Mouse (Mus musculus) midbrain, embryonic 15.5 days (tissue): ENCODE data around the gene Gm21983. TPM values are rescaled to one million over a fixed set of nuclear protein-coding genes. Genes with fewer than 3 reads are reported as not detected.

ENCODE experiments used
- ATAC-seq: fragments of 200-750 bp; cut with Nextera tagmentation; replicated peaks from 2 replicates; pipeline ENCODE4 v1.8.0; 2017; ENCODE audit warnings: moderate TSS enrichment
- H3K27ac ChIP-seq: fragments of 300-500 bp; sonication (generic); 2 replicates; pipeline ENCODE4 v1.5.1; 2015; ENCODE audit warnings: mild to moderate bottlenecking, inconsistent platforms
- H3K27me3 ChIP-seq: fragments of 300-500 bp; sonication (generic); replicated peaks from 2 replicates; pipeline ENCODE4 v1.6.1; 2015; ENCODE audit warnings: inconsistent platforms
- H3K36me3 ChIP-seq: fragments of 300-500 bp; sonication (generic); replicated peaks from 2 replicates; pipeline ENCODE4 v1.6.1; 2015; ENCODE audit warnings: inconsistent platforms
- H3K4me1 ChIP-seq: fragments of 300-500 bp; sonication (generic); 2 replicates; pipeline ENCODE4 v1.6.1; 2015; ENCODE audit warnings: inconsistent platforms
- H3K4me2 ChIP-seq: fragments of 300-500 bp; sonication (generic); 2 replicates; pipeline ENCODE4 v1.6.1; 2015; ENCODE audit warnings: inconsistent platforms, mild to moderate bottlenecking, moderate library complexity
- H3K4me3 ChIP-seq: fragments of 300-500 bp; sonication (generic); 2 replicates; pipeline ENCODE4 v1.5.1; 2015; ENCODE audit warnings: mild to moderate bottlenecking, inconsistent platforms
- H3K9ac ChIP-seq: fragments of 300-500 bp; sonication (generic); 2 replicates; pipeline ENCODE4 v1.6.1; 2015; ENCODE audit warnings: mild to moderate bottlenecking, inconsistent platforms
- H3K9me3 ChIP-seq: fragments of 300-500 bp; sonication (generic); 2 replicates; pipeline ENCODE4 v1.6.1; 2016; ENCODE audit warnings: inconsistent platforms
- WGBS: fragments of 180-500 bp; shearing (Covaris S2); methylation state at CpG from one replicate; pipeline ENCODE4 v1.1.7; 2015; ENCODE audit warnings: mixed read lengths; 5-methylcytosine and 5-hydroxymethylcytosine counted together
- polyA plus RNA-seq: library from polyadenylated mRNA; unstranded; fragments of >200 nt; fragmentation: Nextera tagmentation; extraction: Ambion mirVana; gene quantifications from 2 replicates; pipeline ENCODE4 v1.2.1, GENCODE M21; 2015

Gene Gm21983
- polyA plus RNA-seq, 1 experiment from 2014 or later, result 0.62 TPM

- WGBS, result 37% methylated on average over 5 of the region's 5 CpGs
- peaks cover 20% of the 10 kb centered on the region for H3K4me1 ChIP-seq
- no peak for ATAC-seq
- H3K27ac ChIP-seq, result peak overlapping the region; percentile 79; the same call in 1 of the 2 replicates
- no peak overlapping the region for H3K9ac ChIP-seq
- H3K27me3 ChIP-seq, result no peaks in the 10 kb centered on the region
- H3K36me3 ChIP-seq, result peaks cover 8% of the 10 kb centered on the region; the same call in 1 of the 2 replicates
- no peaks in the 10 kb centered on the region for H3K9me3 ChIP-seq
- no peak overlapping the region for H3K4me3 ChIP-seq
- peak overlapping the region; percentile 52; the same call in 1 of the 2 replicates for H3K4me2 ChIP-seq
These were observed 850 bp downstream of the Gm21983 start for GRCm38 (mm10) chr7:27180036-27180435.

DNA sequence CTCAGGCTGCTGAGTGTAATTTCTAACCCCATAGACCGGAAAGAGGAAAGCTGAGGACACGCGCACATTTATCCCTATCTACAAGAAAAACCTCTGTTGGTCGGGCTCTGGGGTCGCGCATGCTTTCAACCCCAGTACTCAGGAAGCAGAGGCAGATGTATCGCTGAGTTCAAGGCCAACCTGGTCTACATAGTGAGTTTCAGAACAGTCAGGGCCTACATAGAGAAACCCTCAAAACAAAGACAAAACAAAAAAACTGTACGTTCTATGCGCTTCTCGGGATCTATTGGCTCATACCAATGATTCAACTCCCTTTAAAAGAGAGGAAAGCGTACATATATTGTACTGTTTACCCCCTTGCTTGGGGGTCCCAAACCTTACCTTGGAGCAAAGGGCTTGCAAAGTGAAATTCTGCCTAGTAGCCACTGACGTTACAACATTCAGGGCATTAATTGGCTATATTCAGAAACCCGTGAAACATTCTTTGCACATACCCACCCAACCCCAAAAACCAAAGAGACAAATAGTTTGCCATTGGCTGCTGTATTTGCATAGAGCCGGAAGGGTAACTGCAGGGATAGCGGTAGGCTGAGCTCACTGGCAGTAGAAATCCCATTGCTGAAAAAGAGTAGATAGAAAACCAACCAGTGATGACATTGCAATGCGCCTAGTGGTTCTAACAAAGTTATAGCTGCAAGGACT, 1.5 kb downstream of the Gm21983 start:
- peak overlapping the region; percentile 52 for H3K4me2 ChIP-seq
- no peaks in the 10 kb centered on the region for H3K27me3 ChIP-seq
- 46% methylated on average over 16 of the region's 16 CpGs for WGBS
- ATAC-seq, result peak; percentile 15
- H3K9me3 ChIP-seq, result no peaks in the 10 kb centered on the region
- peaks cover 3% of the 10 kb centered on the region; the same call in 1 of the 2 replicates for H3K36me3 ChIP-seq
- H3K4me1 ChIP-seq, result peaks cover 20% of the 10 kb centered on the region
- peak overlapping the region; percentile 36 for H3K9ac ChIP-seq
- H3K4me3 ChIP-seq, result peak overlapping the region; percentile 71
- H3K27ac ChIP-seq, result peak overlapping the region; percentile 79

DNA sequence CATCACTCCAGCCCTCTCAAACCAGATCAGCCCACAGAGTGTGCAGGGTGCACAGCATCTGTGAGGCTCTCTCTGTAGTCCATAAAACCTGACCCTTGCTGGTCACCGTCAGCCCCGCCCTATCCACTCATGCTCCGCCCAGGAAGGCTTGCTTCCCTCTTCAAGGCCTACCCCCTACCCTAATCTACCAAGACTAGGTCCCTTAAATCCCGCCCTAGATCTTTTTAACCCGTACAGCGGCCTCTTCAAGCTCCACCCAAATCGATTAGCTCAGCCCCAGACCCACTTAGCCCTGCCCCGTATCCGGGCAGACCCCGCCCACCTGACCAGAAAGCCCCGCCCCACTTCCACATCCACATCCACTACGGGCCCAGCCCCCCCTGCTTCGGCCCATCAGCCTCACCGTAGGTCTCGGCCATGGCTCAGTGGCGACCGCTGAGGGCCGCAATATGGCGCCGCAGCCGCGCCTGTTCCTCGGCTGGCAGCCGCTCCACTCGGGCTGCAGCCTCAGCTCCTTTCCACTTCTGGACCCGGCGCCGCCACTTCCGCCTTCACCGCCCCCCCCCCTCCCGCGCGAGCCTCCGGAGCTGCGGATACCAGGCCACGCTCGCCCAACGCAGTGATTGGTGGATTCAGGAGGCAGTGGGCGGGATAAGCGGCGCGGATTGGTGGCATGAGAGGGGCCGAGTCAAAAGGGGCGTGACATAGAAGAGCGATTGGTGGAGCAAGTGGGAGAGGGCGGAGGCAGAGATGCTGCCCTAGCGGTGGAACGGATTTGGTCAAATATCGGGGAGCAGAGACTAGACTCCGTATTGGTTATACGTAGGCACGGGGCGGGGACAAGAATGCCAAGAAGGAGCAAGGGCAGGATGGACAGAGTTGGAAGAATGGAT, 2.3 kb downstream of the Gm21983 start, which contains the start of gene Rab4b:
Gene Rab4b, minus strand, starts transcription at position 573 of the 893 bp plus-strand sequence.
- H3K4me2 ChIP-seq, result peak within 1 kb of the TSS; percentile 52
- under 1% methylated on average over 53 of the region's 53 CpGs for WGBS

GRCm38 (mm10) chr7:27177942-27178323, 3.0 kb downstream of the Gm21983 start:
- Histone ChIP-seq H3K4me1 (peaks cover 20% of the 10 kb centered on the region), H3K9ac (peak overlapping the region; percentile 47), H3K36me3 (peaks cover 4% of the 10 kb centered on the region; the same call in 1 of the 2 replicates), H3K4me2 (peak overlapping the region; percentile 52), H3K27me3 (no peaks in the 10 kb centered on the region), H3K4me3 (peak overlapping the region; percentile 71), H3K9me3 (no peaks in the 10 kb centered on the region), H3K27ac (peak overlapping the region; percentile 91)
- 19% methylated on average over 4 of the region's 4 CpGs for WGBS
- ATAC-seq, result peak; percentile 19

More for the DNA sequence above, 2.3 kb downstream of the Gm21983 start, which contains the start of gene Rab4b:
- peaks cover 2% of the 10 kb centered on the region; the same call in 1 of the 2 replicates for H3K36me3 ChIP-seq
- peak within 1 kb of the TSS; percentile 47 for H3K9ac ChIP-seq
- no peaks in the 10 kb centered on the region for H3K27me3 ChIP-seq
- H3K4me1 ChIP-seq, result peaks cover 20% of the 10 kb centered on the region
- H3K4me3 ChIP-seq, result peak within 1 kb of the TSS; percentile 71
- H3K9me3 ChIP-seq, result no peaks in the 10 kb centered on the region
- H3K27ac ChIP-seq, result peak within 1 kb of the TSS; percentile 91
- ATAC-seq, result peak; percentile 98

DNA sequence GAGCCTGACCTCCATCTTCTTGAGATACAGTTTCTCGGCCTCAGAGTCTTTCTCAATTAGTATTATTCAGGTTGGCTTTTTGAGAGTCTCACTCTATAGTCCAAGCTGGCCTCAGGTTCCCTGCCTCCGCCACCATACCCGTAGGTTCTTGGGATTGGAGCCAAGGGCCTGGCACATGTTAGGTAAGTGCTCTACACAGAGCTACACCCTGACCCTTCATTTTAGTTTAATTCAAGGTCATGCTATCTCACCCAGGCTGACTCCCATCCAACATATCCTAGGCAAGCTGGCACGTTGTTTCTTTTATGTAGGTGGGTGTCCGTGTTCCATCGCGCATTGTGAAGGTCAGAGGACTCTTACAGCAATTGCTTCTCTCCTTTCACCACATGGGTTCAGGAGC, 6.0 kb downstream of the Gm21983 start:
- no peak overlapping the region for H3K9ac ChIP-seq
- no peak overlapping the region for H3K4me3 ChIP-seq
- 96% methylated on average over 7 of the region's 7 CpGs for WGBS
- peaks cover 10% of the 10 kb centered on the region; the same call in 1 of the 2 replicates for H3K36me3 ChIP-seq
- no peak for ATAC-seq
- H3K4me2 ChIP-seq, result no peak overlapping the region
- no peaks in the 10 kb centered on the region for H3K27me3 ChIP-seq
- H3K27ac ChIP-seq, result no peak overlapping the region
- H3K9me3 ChIP-seq, result no peaks in the 10 kb centered on the region
- peaks cover 17% of the 10 kb centered on the region for H3K4me1 ChIP-seq

GRCm38 (mm10) chr7:27174496-27174895, 6.4 kb downstream of the Gm21983 start:
- Histone ChIP-seq H3K27ac (no peak overlapping the region), H3K9ac (no peak overlapping the region), H3K4me3 (no peak overlapping the region), H3K36me3 (peaks cover 10% of the 10 kb centered on the region; the same call in 1 of the 2 replicates), H3K4me2 (no peak overlapping the region), H3K27me3 (no peaks in the 10 kb centered on the region), H3K9me3 (no peaks in the 10 kb centered on the region), H3K4me1 (peaks cover 13% of the 10 kb centered on the region)
- no peak for ATAC-seq
- WGBS, result 92% methylated on average over 15 of the region's 15 CpGs

DNA sequence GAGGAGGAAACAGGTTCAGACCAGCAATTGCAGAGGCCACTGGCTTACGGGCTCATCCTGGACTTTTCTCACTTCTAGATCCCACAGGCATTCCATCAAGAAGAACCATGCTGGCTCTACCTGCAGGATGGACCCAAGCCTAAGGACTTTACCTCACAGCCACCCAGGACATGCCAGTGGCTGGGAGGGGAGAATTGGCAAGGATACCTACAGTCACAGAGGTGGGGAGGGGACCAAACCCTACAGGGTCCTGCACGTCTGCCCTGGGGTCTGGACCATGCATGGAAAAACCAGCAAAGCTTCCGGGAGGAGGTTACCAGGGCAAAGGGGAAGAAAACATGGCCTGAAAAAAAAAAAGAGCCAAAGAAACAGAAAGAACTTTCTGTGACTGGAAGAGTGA, 9.9 kb downstream of the Gm21983 start:
- Histone ChIP-seq H3K4me1 (peaks cover 10% of the 10 kb centered on the region), H3K4me2 (no peak overlapping the region), H3K4me3 (no peak overlapping the region), H3K9ac (no peak overlapping the region), H3K27ac (no peak overlapping the region), H3K36me3 (peaks cover 10% of the 10 kb centered on the region; the same call in 1 of the 2 replicates), H3K9me3 (no peaks in the 10 kb centered on the region), H3K27me3 (no peaks in the 10 kb centered on the region)
- ATAC-seq, result no peak
- 85% methylated on average over 3 of the region's 3 CpGs for WGBS

- Histone ChIP-seq H3K4me1 (peaks cover 35% of the 10 kb centered on the region), H3K36me3 (peaks cover 7% of the 10 kb centered on the region; the same call in 1 of the 2 replicates), H3K4me3 (no peak overlapping the region), H3K27me3 (no peaks in the 10 kb centered on the region), H3K4me2 (no peak overlapping the region), H3K9ac (no peak overlapping the region), H3K27ac (no peak overlapping the region), H3K9me3 (no peaks in the 10 kb centered on the region)
- ATAC-seq, result no peak
- WGBS, result 97% methylated on average over 5 of the region's 5 CpGs
These were observed 12.5 kb downstream of the Gm21983 start for GRCm38 (mm10) chr7:27168371-27168770.

DNA sequence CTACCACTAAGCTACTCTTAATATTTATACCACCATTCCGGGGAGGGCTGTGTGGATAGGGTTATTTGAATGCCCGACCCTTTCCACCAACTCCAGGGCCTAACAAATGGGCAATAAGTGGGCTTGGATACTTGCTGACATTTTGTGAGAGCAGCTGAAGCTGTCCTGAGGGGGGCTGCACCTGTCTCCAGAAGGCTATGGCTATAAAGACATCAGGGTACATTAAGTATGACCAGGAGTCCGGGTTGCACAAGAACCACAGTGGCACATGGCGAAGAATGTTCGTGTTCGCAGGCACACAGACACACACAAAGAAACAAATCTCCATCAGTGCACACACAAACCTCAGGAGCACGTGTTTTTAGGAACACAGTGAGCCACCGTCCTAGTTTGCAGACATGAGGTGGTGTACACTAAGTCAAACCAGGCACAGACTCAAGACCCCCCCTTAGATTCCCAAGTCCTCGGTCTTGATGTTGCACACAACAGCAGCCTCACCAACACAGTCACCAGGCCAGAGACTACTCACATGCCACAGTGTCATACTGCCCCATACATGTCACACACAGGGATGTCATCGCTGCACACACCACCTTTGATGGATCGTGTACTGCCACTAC, 13.3 kb downstream of the Gm21983 start:
- Histone ChIP-seq H3K27me3 (no peaks in the 10 kb centered on the region), H3K9ac (peak overlapping the region; percentile 39), H3K36me3 (0 out of 2 replicates have a peak, but pooled peaks cover 3% of the 10 kb centered on the region), H3K9me3 (no peaks in the 10 kb centered on the region), H3K4me3 (peak overlapping the region; percentile 85), H3K27ac (peak overlapping the region; percentile 99), H3K4me1 (peaks cover 42% of the 10 kb centered on the region), H3K4me2 (peak overlapping the region; percentile 90)
- ATAC-seq, result peak; percentile 11
- WGBS, result 75% methylated on average over 11 of the region's 11 CpGs

DNA sequence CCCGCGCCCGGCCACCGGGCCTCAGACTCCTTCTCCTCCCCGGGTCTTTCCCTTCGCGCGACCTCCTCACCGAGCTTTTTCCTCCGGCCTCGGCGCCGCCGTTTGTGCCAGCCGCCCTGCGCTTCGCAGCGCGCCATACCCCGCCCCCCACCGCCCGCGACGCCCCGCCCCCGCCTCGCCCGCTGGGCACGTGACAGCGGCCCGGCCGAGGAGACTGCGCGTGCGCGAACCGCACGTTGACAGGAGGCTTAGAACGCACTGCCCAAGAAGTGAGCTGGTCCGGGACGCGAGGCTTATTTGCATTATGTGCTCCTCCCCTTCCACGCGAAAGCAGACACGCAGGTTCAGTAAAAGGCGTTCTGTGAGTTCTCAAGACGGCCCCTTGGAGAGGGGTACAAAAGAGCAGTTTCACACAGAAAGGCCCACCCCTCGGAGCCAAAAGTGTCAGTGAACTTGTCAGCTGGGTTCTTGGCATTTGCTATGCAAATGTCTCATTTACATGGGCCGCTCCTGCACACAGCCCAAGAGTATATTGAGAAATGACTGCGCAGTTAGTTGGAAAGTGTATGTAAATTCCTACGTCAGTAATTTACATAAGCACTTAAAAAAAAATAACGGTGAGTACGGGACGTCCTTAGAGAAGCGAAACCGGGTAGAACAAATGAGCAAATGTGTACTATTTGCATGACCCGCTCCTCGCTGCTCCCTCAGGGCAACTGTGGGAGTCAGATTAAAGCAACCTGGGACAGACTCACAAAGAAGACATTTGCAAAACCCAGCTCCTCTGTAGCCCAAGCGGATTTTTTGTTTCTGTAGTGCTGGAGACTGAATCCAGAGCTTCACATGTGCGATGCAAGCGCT, 14.0 kb downstream of the Gm21983 start, which contains the start of gene Egln2:
Gene Egln2, minus strand, starts transcription at position 189 of the 861 bp plus-strand sequence.
- peak within 1 kb of the TSS; percentile 99 for H3K27ac ChIP-seq
- peak; percentile 82 for ATAC-seq
- peak within 1 kb of the TSS; percentile 85 for H3K4me3 ChIP-seq
- no peaks in the 10 kb centered on the region for H3K36me3 ChIP-seq
- H3K9ac ChIP-seq, result peak within 1 kb of the TSS; percentile 90
- peak within 1 kb of the TSS; percentile 90 for H3K4me2 ChIP-seq
- no peaks in the 10 kb centered on the region for H3K27me3 ChIP-seq
- H3K9me3 ChIP-seq, result no peaks in the 10 kb centered on the region
- peaks cover 50% of the 10 kb centered on the region for H3K4me1 ChIP-seq
- 1% methylated on average over 43 of the region's 61 CpGs for WGBS

GRCm38 (mm10) chr7:27166229-27166613, 14.7 kb downstream of the Gm21983 start:
- Histone ChIP-seq H3K4me3 (peak overlapping the region; percentile 85), H3K36me3 (no peaks in the 10 kb centered on the region), H3K27ac (peak overlapping the region; percentile 99), H3K4me1 (peaks cover 56% of the 10 kb centered on the region), H3K9ac (peak overlapping the region; percentile 90), H3K4me2 (peak overlapping the region; percentile 90), H3K27me3 (no peaks in the 10 kb centered on the region), H3K9me3 (no peaks in the 10 kb centered on the region)
- WGBS, result 0% methylated on average over 16 of the region's 43 CpGs
- peak; percentile 48 for ATAC-seq
